Mouse (Mus musculus): ENCODE data around the gene Spata21.
A peak's percentile ranks its signal among the peaks of the same experiment; 100 is the strongest.

The Spata21 gene

DNA sequence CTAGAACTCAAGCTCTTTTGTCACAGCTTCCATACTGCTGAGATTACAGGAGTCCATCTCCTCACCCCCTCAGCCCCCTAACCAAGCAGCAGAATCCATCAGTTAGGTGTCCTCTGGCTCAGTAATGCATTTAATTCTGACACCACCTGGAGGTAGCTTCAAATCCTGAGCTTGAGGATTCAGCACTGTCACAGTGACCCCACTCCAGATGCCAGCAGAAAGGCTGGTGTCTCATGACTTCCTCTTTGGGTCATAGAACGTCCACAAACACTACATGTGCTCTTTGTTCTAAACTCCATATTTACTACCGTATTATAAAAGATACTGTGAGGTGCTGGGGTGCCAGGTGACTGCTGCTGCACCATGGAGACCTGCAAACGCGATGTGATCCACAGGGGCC is 69.4 kb downstream of the Spata21 start:
- DNase-seq (ENCODE audit: low spot score in 2 of 2): no peak

DNA sequence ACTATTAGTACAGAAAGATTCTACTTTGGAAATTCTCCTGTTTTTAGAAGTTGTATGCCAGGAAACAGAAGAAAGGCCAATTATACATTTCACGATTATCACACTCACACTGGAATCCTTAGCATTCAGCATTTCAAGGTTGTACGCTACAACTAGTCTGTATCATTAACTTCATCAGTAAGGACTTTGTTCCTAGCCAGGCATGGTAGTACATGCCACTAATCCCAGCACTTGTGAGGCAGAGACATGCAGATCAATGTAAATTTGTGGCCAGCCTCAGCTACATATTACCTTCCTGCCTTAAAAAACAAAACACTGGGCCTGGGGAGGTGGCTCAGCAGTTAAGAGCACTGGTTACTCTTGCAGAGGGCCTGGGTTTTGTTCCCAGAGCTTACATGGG is 70.5 kb downstream of the Spata21 start:
- no peak for DNase-seq (ENCODE audit: low spot score in 2 of 2)

GRCm38 (mm10) chr4:141159093-141159492 is 71.0 kb downstream of the Spata21 start:
- DNase-seq (ENCODE audit: low spot score in 2 of 2): no peak

GRCm38 (mm10) chr4:141159666-141160065 is 71.5 kb downstream of the Spata21 start:
- DNase-seq (ENCODE audit: low spot score in 2 of 2): no peak

DNA sequence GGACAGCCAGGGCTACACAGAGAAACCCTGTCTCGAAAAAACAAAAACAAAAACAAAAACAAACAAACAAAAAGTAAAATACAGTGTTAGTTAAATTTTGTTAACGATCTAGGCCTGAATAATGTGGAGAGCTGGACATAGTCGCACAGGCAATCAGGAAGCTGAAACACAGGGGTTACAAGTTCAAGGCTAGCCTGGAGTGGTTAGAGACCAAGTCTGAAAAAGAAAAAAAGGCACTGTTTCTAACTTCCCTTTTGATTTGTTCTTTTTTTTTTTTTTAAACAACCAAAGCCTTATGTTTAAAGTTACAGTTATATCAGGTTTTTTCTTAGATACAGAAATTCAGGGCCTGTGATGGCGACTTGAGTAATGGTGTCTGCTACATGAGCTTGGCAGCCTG is 72.1 kb downstream of the Spata21 start:
- DNase-seq (ENCODE audit: low spot score in 2 of 2): no peak

GRCm38 (mm10) chr4:141161699-141162208 is 73.6 kb downstream of the Spata21 start:
- DNase-seq (ENCODE audit: low spot score in 2 of 2): peak in 1 of 2 experiments; percentile 23
